Mouse (Mus musculus) forebrain, embryonic 13.5 days (tissue): Measurements from ENCODE around the gene Tubb3. TPM values are rescaled to one million over a fixed set of nuclear protein-coding genes. Genes with fewer than 3 reads are reported as not detected.

Source experiments
- polyA plus RNA-seq: library from polyadenylated mRNA; unstranded; fragments of >200 nt; fragmentation: Nextera tagmentation; extraction: Ambion mirVana; gene quantifications from 2 replicates; pipeline ENCODE4 v1.2.1, GENCODE M21; 2015

The Tubb3 gene
- polyA plus RNA-seq, 1 experiment from 2014 or later, result 1,305 TPM

Other genes starting within 250 kb of the Tubb3 start
- gene Dpep1, start 225.2 kb upstream of the Tubb3 start, polyA plus RNA-seq, result not detected in 2 replicates
- 183 and 199 TPM in 2 replicates for gene Chmp1a, start 198.7 kb upstream of the Tubb3 start, polyA plus RNA-seq
- 4.2 and 5.5 TPM in 2 replicates for gene Spata33, start 198.6 kb upstream of the Tubb3 start, polyA plus RNA-seq
- 38.8 and 41.8 TPM in 2 replicates for gene Cdk10, start 186.6 kb upstream of the Tubb3 start, polyA plus RNA-seq
- gene Spata2l, start 175.2 kb upstream of the Tubb3 start, polyA plus RNA-seq, result 1.4 and 2.3 TPM in 2 replicates
- gene Zfp276, start 157.2 kb upstream of the Tubb3 start, polyA plus RNA-seq, result 22.8 and 25.7 TPM in 2 replicates
- gene Vps9d1, start 157.1 kb upstream of the Tubb3 start, polyA plus RNA-seq, result 32.9 and 40.3 TPM in 2 replicates
- gene Fanca, start 92.8 kb upstream of the Tubb3 start, polyA plus RNA-seq, result 23.0 and 24.0 TPM in 2 replicates
- gene Spire2, start 78.7 kb upstream of the Tubb3 start, polyA plus RNA-seq, result 20.6 and 21.3 TPM in 2 replicates
- gene Tcf25, start 37.7 kb upstream of the Tubb3 start, polyA plus RNA-seq, result 190 and 207 TPM in 2 replicates
- gene Mc1r, start 4.3 kb upstream of the Tubb3 start, polyA plus RNA-seq, result 0.15 and 0.27 TPM in 2 replicates
- gene Def8, start 12.1 kb downstream of the Tubb3 start, polyA plus RNA-seq, result 38.9 and 41.2 TPM in 2 replicates
- gene Afg3l1, start 66.5 kb downstream of the Tubb3 start, polyA plus RNA-seq, result 55.9 and 60.4 TPM in 2 replicates
- 61.1 and 64.7 TPM in 2 replicates for gene Dbndd1, start 104.0 kb downstream of the Tubb3 start, polyA plus RNA-seq
- gene Gas8, start 107.4 kb downstream of the Tubb3 start, polyA plus RNA-seq, result 36.4 and 42.1 TPM in 2 replicates
- 8.3 and 8.9 TPM in 2 replicates for gene Rhou, start 242.5 kb downstream of the Tubb3 start, polyA plus RNA-seq